Mouse (Mus musculus) brain, adult 2 months (tissue): ENCODE measurements around the gene Foxq1.

Source experiments
- DNase-seq: peaks from one replicate; pipeline ENCODE4 v3.0.0; 2011; ENCODE audit warnings: low read depth, low spot score

Gene Foxq1

GRCm38 (mm10) chr13:31572806-31573508 lies 17.0 kb downstream of the Foxq1 start:
- no peak for DNase-seq

DNA sequence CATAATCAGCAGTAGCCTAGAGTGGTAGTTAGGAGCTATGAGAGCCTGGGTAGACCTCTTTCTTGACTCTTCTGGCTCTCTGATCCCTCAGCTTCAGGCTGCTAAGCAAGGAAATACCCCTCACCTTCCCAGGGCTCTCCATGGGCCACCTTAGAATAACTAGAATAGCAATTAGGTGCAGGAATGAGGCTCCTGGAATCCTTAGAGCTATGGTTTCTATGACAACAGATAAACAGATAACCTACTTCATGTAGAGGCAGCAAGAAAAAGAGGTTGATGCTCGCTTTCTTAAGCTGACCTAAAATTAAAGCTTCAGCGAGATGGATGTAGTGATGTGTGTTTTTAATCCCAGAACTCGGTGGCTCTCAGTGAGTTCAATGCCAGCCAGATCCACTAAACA lies 18.7 kb downstream of the Foxq1 start:
- no peak for DNase-seq

DNA sequence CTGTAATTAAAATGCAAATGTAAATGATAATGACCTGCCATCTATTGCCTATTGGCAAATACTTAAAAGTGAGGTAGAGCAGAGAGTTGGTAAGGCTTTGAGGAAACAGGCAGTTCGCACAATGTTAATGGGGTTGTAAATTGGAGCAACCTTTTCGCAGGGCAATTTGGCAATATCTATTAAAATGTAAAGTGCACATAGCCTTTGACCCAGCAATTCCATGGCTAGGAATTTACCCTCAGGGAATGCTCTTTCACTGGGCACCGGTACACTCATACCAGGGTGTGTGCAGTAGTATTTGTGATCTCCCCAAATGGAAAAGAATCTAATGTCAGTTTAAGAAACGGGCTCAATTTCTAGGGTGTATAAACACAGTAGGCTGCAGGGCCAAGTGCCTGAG lies 20.8 kb downstream of the Foxq1 start:
- DNase-seq: no peak

DNA sequence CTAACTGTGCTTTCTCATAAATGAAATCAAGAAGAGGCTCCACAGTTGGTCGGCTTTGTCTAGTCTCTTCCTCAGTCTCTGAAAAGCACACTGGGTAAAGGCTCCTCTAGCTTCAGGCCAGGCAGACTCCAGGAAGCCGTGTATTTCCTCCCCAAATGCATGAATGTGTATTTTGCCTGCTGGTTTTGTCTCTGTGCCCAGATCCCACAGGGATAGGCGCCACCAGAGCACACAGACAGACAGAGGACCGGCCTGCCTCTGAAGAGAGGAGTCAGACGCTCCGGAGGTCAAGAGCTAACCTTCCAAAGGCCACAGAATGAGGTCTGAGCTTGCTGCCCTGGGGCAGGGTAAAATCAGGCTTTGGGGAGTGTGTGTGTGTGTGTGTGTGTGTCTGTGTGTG lies 21.6 kb downstream of the Foxq1 start:
- no peak for DNase-seq

- no peak for DNase-seq
These were observed 22.5 kb downstream of the Foxq1 start for GRCm38 (mm10) chr13:31578389-31578788.

DNA sequence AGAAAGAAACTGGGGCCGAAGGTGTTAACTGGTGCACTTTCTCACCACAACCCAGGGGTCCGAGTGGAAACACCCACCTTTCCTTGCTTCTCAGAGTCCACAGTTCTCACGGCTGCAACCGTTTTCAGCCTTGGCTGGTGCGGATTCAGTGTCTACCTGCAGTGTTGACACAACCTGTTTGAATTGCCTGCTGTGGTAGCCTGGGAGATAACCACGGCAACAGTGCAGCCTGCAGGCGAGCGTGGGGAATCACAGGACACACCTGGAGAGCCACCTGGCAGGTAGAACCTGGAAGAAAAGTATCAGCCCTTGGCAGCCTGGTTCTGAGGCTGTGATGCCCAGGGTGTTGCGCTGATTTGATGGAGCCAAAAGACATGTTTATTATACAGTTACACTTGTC lies 23.9 kb downstream of the Foxq1 start:
- DNase-seq: no peak

- no peak for DNase-seq
These were observed 31.4 kb downstream of the Foxq1 start for GRCm38 (mm10) chr13:31587341-31587740.

DNA sequence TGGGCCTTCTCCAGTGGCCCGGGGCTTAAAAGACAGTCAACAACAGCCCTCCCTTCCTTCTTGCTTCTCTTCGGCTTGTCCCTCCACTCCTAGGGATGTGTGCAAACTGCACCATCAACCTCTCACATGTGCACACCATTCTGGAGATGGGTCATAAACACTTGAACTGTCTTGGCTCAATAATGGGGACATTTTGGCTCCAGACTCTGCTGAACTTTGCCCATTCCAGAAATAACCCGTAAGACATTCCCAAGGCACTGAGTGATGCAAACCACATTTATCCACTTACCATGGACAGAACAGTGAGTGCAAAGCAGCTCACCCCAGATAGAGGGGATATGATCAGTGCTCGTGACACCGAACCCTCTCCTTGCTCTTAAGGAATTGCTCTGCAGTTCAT lies 43.6 kb downstream of the Foxq1 start:
- DNase-seq: no peak

- DNase-seq: no peak
These were observed 48.0 kb downstream of the Foxq1 start for GRCm38 (mm10) chr13:31603964-31604363.
